Comparison of ENCODE assay signal across 25 mouse cellular contexts in genomic region chr12:118850851-118851410, GRCm38 (mm10). TPM values are rescaled to one million over a fixed set of nuclear protein-coding genes. Genes with fewer than 3 reads are reported as not detected.
A peak's percentile ranks its signal among the peaks of the same experiment; 100 is the strongest.
DNase-seq lines count a peak whose midpoint lies in the region; ATAC-seq lines count a peak whose summit lies in the region.
"Had no signal": no experiment of that assay in that cellular context is flagged by ENCODE, and none has a peak within 500 bp of the region (broad histone marks: within the 10 kb centered on the region; RNA-seq: fewer than 3 reads in every experiment).

No protein-coding gene starts in this region.

- H3K9me3 ChIP-seq in midbrain, embryonic 10.5 days (replicated peaks), result no peaks in the 10 kb centered on the region
- no peaks in the 10 kb centered on the region for H3K9me3 ChIP-seq in midbrain, embryonic 16.5 days (replicated peaks; ENCODE audit: control insufficient read depth, low read length, poor library complexity, severe bottlenecking)
- H3K9me3 ChIP-seq in embryonic facial prominence, embryonic 10.5 days, result no peaks in the 10 kb centered on the region
- no peaks in the 10 kb centered on the region for H3K9me3 ChIP-seq in forebrain, embryonic 15.5 days
- H3K9me3 ChIP-seq in midbrain, embryonic 14.5 days (ENCODE audit: control insufficient read depth, low read length), result no peaks in the 10 kb centered on the region
- H3K9me3 ChIP-seq in heart, embryonic 10.5 days, result no peaks in the 10 kb centered on the region
- H3K9me3 ChIP-seq: embryonic facial prominence, embryonic 12.5 days; hindbrain, embryonic 15.5 days; liver, embryonic 15.5 days had no signal

- no peak overlapping the region for H3K4me2 ChIP-seq in midbrain, embryonic 16.5 days (ENCODE audit: low read length)
- H3K4me2 ChIP-seq in forebrain, embryonic 15.5 days (replicated peaks), result 0 out of 2 replicates have a peak overlapping the region, but pooled peaks have one; percentile 76
- H3K4me2 ChIP-seq in midbrain, embryonic 14.5 days (ENCODE audit: low read length), result peak overlapping the region; percentile 17; the same call in 1 of the 2 replicates
- H3K4me2 ChIP-seq: embryonic facial prominence, embryonic 12.5 days; liver, embryonic 15.5 days had no signal

- H3K27ac ChIP-seq in midbrain, embryonic 10.5 days (replicated peaks), result peak overlapping the region; percentile 91; the same call in 1 of the 2 replicates
- no peak overlapping the region for H3K27ac ChIP-seq in midbrain, embryonic 16.5 days (ENCODE audit: low read length)
- H3K27ac ChIP-seq in embryonic facial prominence, embryonic 10.5 days (replicated peaks), result no peak overlapping the region
- no peak overlapping the region for H3K27ac ChIP-seq in forebrain, embryonic 15.5 days (replicated peaks)
- no peak overlapping the region for H3K27ac ChIP-seq in midbrain, embryonic 14.5 days (replicated peaks; ENCODE audit: low read depth, low read length)
- H3K27ac ChIP-seq in heart, embryonic 10.5 days, result no peak overlapping the region
- H3K27ac ChIP-seq: embryonic facial prominence, embryonic 12.5 days; hindbrain, embryonic 15.5 days; kidney, postnatal 0 days; liver, embryonic 15.5 days had no signal

- H3K36me3 ChIP-seq in midbrain, embryonic 10.5 days, result peaks cover 6% of the 10 kb centered on the region; the same call in 1 of the 2 replicates
- H3K36me3 ChIP-seq in midbrain, embryonic 16.5 days (ENCODE audit: control insufficient read depth, insufficient read depth, low read length), result no peaks in the 10 kb centered on the region
- H3K36me3 ChIP-seq in embryonic facial prominence, embryonic 10.5 days (replicated peaks), result no peaks in the 10 kb centered on the region
- H3K36me3 ChIP-seq in forebrain, embryonic 15.5 days, result no peaks in the 10 kb centered on the region
- no peaks in the 10 kb centered on the region for H3K36me3 ChIP-seq in midbrain, embryonic 14.5 days (ENCODE audit: control insufficient read depth, insufficient read depth, low read length)
- no peaks in the 10 kb centered on the region for H3K36me3 ChIP-seq in heart, embryonic 10.5 days
- H3K36me3 ChIP-seq: embryonic facial prominence, embryonic 12.5 days; hindbrain, embryonic 15.5 days; liver, embryonic 15.5 days had no signal

- ATAC-seq in midbrain, embryonic 16.5 days, result no peak
- no peak for ATAC-seq in forebrain, embryonic 15.5 days (replicated peaks)
- no peak for ATAC-seq in midbrain, embryonic 14.5 days (ENCODE audit: low FRiP score, low TSS enrichment)
- ATAC-seq: intestine, postnatal 0 days; lung, postnatal 0 days had no signal

- peaks cover 85% of the 10 kb centered on the region for H3K27me3 ChIP-seq in midbrain, embryonic 10.5 days (ENCODE audit: low read depth, poor library complexity, severe bottlenecking)
- H3K27me3 ChIP-seq in midbrain, embryonic 16.5 days (ENCODE audit: control insufficient read depth, insufficient read depth, low read depth, low read length), result peaks cover 42% of the 10 kb centered on the region
- peaks cover 99% of the 10 kb centered on the region for H3K27me3 ChIP-seq in embryonic facial prominence, embryonic 10.5 days (replicated peaks; ENCODE audit: low read depth, poor library complexity, severe bottlenecking)
- H3K27me3 ChIP-seq in forebrain, embryonic 15.5 days, result peaks cover 27% of the 10 kb centered on the region
- peaks cover 78% of the 10 kb centered on the region for H3K27me3 ChIP-seq in midbrain, embryonic 14.5 days (ENCODE audit: control insufficient read depth, insufficient read depth, low read length)
- peaks cover 74% of the 10 kb centered on the region for H3K27me3 ChIP-seq in heart, embryonic 10.5 days (ENCODE audit: insufficient read depth, poor library complexity, severe bottlenecking)

- no peak overlapping the region for H3K9ac ChIP-seq in midbrain, embryonic 16.5 days (ENCODE audit: low read depth, low read length)
- no peak overlapping the region for H3K9ac ChIP-seq in forebrain, embryonic 15.5 days (replicated peaks)
- H3K9ac ChIP-seq in midbrain, embryonic 14.5 days (replicated peaks; ENCODE audit: low read length), result no peak overlapping the region
- H3K9ac ChIP-seq: embryonic facial prominence, embryonic 12.5 days; hindbrain, embryonic 15.5 days; liver, embryonic 15.5 days had no signal

- peak overlapping the region; percentile 69 for H3K4me3 ChIP-seq in midbrain, embryonic 10.5 days
- H3K4me3 ChIP-seq in midbrain, embryonic 16.5 days (ENCODE audit: low read depth, low read length), result no peak overlapping the region
- peak overlapping the region; percentile 62 for H3K4me3 ChIP-seq in embryonic facial prominence, embryonic 10.5 days
- peak overlapping the region; percentile 50 for H3K4me3 ChIP-seq in forebrain, embryonic 15.5 days
- peak overlapping the region; percentile 39; the same call in 1 of the 2 replicates for H3K4me3 ChIP-seq in midbrain, embryonic 14.5 days (replicated peaks; ENCODE audit: low read depth, low read length)
- no peak overlapping the region for H3K4me3 ChIP-seq in heart, embryonic 10.5 days
- H3K4me3 ChIP-seq: erythroblast, embryonic 14.5 days; liver, embryonic 15.5 days had no signal

- H3K4me1 ChIP-seq in midbrain, embryonic 10.5 days, result peaks cover 81% of the 10 kb centered on the region
- H3K4me1 ChIP-seq in midbrain, embryonic 16.5 days (ENCODE audit: control insufficient read depth, insufficient read depth, low read length), result peaks cover 19% of the 10 kb centered on the region
- peaks cover 38% of the 10 kb centered on the region for H3K4me1 ChIP-seq in embryonic facial prominence, embryonic 10.5 days
- peaks cover 45% of the 10 kb centered on the region for H3K4me1 ChIP-seq in forebrain, embryonic 15.5 days
- H3K4me1 ChIP-seq in midbrain, embryonic 14.5 days (ENCODE audit: control insufficient read depth, insufficient read depth, low read length), result 0 out of 2 replicates have a peak, but pooled peaks cover 11% of the 10 kb centered on the region
- peaks cover 28% of the 10 kb centered on the region for H3K4me1 ChIP-seq in heart, embryonic 10.5 days

- no peak for DNase-seq in midbrain, embryonic 10.5 days (ENCODE audit: low spot score)
- DNase-seq in embryonic facial prominence, embryonic 10.5 days (ENCODE audit: low spot score), result no peak
- DNase-seq in midbrain, embryonic 14.5 days, result peak; percentile 53
- no peak for DNase-seq in layer of hippocampus, postnatal 14 days (ENCODE audit: low spot score in 2 of 2)
- DNase-seq in heart, embryonic 10.5 days (ENCODE audit: low spot score), result no peak
- no peak for DNase-seq in heart, adult 8-10 months (ENCODE audit: low spot score)
- DNase-seq: cerebellum, adult 8-10 months; gastrocnemius, postnatal 10 days; heart, adult 11 months; layer of hippocampus, postnatal 36 days; spleen, adult 18-20 months; thymus, postnatal 25 days had no signal

- 16% methylated on average over 12 of the region's 12 CpGs for WGBS in midbrain, embryonic 10.5 days
- 20% methylated on average over 12 of the region's 12 CpGs for WGBS in midbrain, embryonic 16.5 days
- 24% methylated on average over 12 of the region's 12 CpGs for WGBS in embryonic facial prominence, embryonic 10.5 days
- 20% methylated on average over 12 of the region's 12 CpGs for WGBS in forebrain, embryonic 15.5 days
- WGBS in midbrain, embryonic 14.5 days, result 16% methylated on average over 12 of the region's 12 CpGs
- WGBS in heart, embryonic 10.5 days, result 28% methylated on average over 12 of the region's 12 CpGs

RNA-seq across cellular contexts. Expression of gene Sp8, which starts 4.8 kb away (rescaled TPM):
- 12.2 and 12.6 TPM in 2 replicates for polyA plus RNA-seq in midbrain, embryonic 10.5 days (2016; fragmentation: Nextera tagmentation; extraction: Ambion mirVana)
- polyA plus RNA-seq in midbrain, embryonic 16.5 days (2015; fragmentation: Nextera tagmentation; extraction: Ambion mirVana), result 2.3 and 4.2 TPM in 2 replicates
- polyA plus RNA-seq in embryonic facial prominence, embryonic 10.5 days (2016; fragmentation: Nextera tagmentation; extraction: Ambion mirVana), result 7.2 and 8.1 TPM in 2 replicates
- 15.4 and 15.8 TPM in 2 replicates for polyA plus RNA-seq in forebrain, embryonic 15.5 days (2015; fragmentation: Nextera tagmentation; extraction: Ambion mirVana)
- polyA plus RNA-seq in midbrain, embryonic 14.5 days (2014; fragmentation: Nextera tagmentation; extraction: Ambion mirVana), result 1.4 and 1.7 TPM in 2 replicates
- total RNA-seq in layer of hippocampus, postnatal 14 days (2021), result 1 to 10 TPM; 1.6 to 2.4 TPM
- polyA plus RNA-seq in heart, embryonic 10.5 days (2016; fragmentation: Nextera tagmentation; extraction: Ambion mirVana), result 0.07 and 0.46 TPM in 2 replicates
- not detected for total RNA-seq in heart, adult 8-10 months (2022)
- total RNA-seq: common myeloid progenitor, adult 5-6 weeks; megakaryocyte progenitor cell, adult 5-6 weeks; MEL had no signal
- polyA plus RNA-seq: erythroblast, embryonic 14.5 days; heart, embryonic 16.5 days; intestine, postnatal 0 days; kidney, postnatal 0 days; liver, embryonic 15.5 days; lung, postnatal 0 days had no signal

Comparison
In these comparisons a context has a peak if more than half of its experiments do, and no peak if none do; other contexts are left out.
1. H3K4me3 ChIP-seq: peak in midbrain, embryonic 10.5 days (single experiment), embryonic facial prominence, embryonic 10.5 days (single experiment), forebrain, embryonic 15.5 days (single experiment) and midbrain, embryonic 14.5 days (single experiment); none in midbrain, embryonic 16.5 days (single experiment) and heart, embryonic 10.5 days (single experiment).